Mouse (Mus musculus) E14TG2a.4 (cell line): ENCODE measurements at regions not wholly inside any gene's neighbourhood (a gene's known extent, or its start where the extent isn't known, plus 50 kb on each side); places are given as distances from the start of the nearest gene placed in this dataset.

Experiments
- CTCF ChIP-seq: conservative IDR thresholded peaks from 2 replicates; pipeline ENCODE4 v1.5.1; 2014; ENCODE audit warnings: low read length
- NANOG ChIP-seq: IDR thresholded peaks from 2 replicates; pipeline ENCODE4 v1.6.1; 2014; ENCODE audit warnings: borderline replicate concordance, low read length, mixed read lengths

DNA sequence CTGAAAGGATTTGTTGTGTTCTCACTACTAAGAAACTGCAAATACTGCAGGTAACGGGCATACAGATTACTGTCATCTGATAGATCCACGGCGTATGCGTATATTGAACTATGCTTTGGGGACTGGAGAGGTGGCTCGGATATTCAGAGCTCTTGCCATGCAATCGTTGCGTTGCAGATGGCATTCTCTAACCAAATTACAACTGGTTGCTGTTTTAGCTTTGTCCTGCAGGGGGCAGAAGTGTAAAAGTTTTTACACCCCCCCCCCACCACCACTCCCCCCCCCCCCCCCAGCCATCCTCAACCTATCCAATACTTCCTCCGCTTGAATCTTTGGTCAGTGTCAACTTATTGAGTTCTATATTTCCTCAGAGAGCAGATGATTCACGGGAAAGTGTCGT lies 51.6 kb upstream of the Mon1b start:
- TF ChIP-seq CTCF (no peak; the same call in 1 of the 2 replicates), NANOG (no peak)
